Mouse (Mus musculus) adrenal gland, postnatal 4 days (tissue): ENCODE results near the gene Ccnt2. TPM values are rescaled to one million over a fixed set of nuclear protein-coding genes. Genes with fewer than 3 reads are reported as not detected.

Source experiments
- total RNA-seq, 2 experiments: library from RNA; stranded (reverse); gene quantifications; 2 replicates each; pipeline ENCODE4 v1.2.3; 2021

Gene Ccnt2
- total RNA-seq, 2 experiments from 2014 or later = 54.6 to 56.3 TPM

Other genes with a start within 250 kb of the Ccnt2 start
- gene Tmem163, start 94.6 kb upstream of the Ccnt2 start, total RNA-seq = 1 to 10 TPM; 1.0 to 1.1 TPM
- 1 to 10 TPM in 1 of 2 experiments, under 1 TPM in 1; 0.28 to 1.5 TPM for gene Acmsd, start 44.8 kb upstream of the Ccnt2 start, total RNA-seq
- gene Map3k19, start 80.9 kb downstream of the Ccnt2 start, total RNA-seq = under 1 TPM; 0.14 to 0.17 TPM
- 10 to 100 TPM; 41.9 to 44.7 TPM for gene Rab3gap1, start 94.6 kb downstream of the Ccnt2 start, total RNA-seq